Mouse (Mus musculus): Measurements from ENCODE around the gene Itga6. TPM values are rescaled to one million over a fixed set of nuclear protein-coding genes. Genes with fewer than 3 reads are reported as not detected.
A peak's percentile ranks its signal among the peaks of the same experiment; 100 is the strongest.

Itga6 gene
- total RNA-seq, 2 experiments from 2014 or later, result 104 to 114 TPM

- DNase-seq, result no peak
These were observed 60.5 kb downstream of the Itga6 start for GRCm38 (mm10) chr2:71805611-71806567.

DNA sequence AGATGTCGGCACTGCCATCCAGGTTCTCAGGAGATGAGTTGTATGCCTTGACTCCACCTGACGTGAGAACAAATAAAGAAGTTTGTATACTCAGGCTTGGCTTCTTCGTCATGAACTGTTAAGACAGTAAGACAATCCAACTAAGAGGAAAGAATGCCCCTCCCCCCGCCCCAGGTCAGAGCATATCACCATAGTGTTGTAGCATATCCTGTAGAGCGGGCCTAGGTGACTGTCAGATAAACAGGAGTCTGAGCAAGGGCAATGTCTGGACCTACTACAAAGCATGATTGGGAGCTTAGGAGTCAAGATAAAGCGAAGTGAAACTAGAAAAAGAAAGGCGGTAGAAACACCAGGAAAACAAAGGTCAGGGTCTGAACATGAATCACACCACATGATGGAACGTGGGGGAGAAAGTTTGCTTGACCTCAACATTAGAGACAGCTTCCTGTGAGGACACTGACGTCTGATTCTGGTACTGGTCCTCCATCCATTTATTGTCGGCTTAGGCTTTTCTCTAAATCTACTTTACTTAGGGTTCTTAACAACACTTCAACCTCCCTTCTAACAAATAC, 64.0 kb downstream of the Itga6 start:
- DNase-seq, result no peak

DNA sequence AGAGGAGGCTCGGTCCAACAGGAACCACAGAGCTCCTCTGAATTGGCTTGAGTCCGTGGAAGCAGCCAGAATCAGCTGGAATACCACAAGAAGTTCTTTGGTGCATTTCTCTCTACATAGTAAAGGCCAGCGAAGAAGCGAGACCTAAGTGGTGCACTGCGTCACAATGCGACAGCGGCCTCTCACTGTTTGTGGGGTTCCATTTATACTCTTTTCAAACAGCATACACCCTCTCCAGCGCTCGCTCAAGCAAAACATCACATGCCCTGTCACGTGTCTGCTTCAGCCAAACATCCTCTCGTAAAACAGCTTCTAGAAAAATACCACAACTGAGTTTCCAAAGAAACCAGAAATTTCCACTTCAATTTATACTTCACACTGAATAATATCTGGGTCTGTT, 64.6 kb downstream of the Itga6 start:
- no peak for DNase-seq

- no peak for DNase-seq
These were observed 65.5 kb downstream of the Itga6 start for GRCm38 (mm10) chr2:71810906-71811305.

GRCm38 (mm10) chr2:71812221-71813021, 67.0 kb downstream of the Itga6 start:
- DNase-seq, result peak; percentile 90

DNA sequence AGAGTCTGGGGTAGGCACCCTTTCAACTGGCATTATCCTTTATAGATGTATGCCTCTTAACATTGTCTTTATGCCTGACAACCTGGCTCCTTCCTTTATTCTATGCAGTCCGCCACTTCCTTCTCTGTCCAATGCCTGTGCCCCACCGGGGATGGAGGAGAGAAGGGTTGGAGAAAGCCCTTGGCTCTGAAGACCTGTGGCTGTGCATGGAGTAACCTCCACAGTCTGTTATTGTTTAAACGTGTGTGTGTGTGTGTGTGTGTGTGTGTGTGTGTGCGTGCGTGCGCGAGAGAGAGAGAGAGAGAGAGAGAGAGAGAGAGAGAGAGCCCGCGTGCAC, 67.6 kb downstream of the Itga6 start:
- DNase-seq, result no peak

- DNase-seq, result no peak
These were observed 68.0 kb downstream of the Itga6 start for GRCm38 (mm10) chr2:71813371-71813770.

DNA sequence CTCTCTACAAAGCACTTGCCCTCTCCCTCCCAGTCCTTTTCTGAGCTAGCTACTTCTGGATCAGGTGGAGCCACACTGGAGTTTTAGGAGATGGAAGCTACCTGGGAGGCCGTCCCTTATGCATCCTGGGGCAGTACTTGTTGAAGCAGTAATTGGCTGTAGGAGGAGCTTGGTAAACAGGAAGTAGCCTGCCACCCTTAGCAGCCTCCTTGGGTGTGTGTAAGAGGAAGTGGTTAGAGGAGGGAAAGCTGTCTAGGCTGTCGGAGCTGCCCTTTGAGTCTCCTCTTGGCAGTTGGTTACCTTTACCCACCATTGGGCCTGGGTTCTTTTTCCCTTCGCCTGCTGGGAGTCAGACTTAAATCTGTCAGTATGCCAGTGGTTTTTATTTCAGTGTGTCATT, 68.6 kb downstream of the Itga6 start:
- no peak for DNase-seq

DNA sequence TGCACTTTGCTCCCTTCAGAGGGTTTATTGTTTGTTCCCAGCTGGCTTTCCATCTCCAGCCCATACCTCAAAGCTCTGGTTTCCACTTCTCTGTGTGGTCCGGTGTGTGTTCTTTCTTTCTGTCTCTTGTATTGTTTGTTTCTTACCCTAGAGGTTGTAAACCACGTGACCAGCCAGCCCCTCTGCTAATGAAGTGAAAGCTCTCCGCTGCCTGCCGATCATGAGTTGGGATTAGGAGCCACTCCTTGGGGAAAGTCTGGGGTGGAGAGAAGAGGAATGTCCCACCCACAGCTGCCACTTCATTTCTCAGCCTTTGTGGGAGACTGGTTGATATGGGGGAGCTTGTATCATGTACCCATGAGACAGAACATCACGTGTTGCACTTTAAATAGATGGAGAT, 69.9 kb downstream of the Itga6 start:
- DNase-seq, result no peak

DNA sequence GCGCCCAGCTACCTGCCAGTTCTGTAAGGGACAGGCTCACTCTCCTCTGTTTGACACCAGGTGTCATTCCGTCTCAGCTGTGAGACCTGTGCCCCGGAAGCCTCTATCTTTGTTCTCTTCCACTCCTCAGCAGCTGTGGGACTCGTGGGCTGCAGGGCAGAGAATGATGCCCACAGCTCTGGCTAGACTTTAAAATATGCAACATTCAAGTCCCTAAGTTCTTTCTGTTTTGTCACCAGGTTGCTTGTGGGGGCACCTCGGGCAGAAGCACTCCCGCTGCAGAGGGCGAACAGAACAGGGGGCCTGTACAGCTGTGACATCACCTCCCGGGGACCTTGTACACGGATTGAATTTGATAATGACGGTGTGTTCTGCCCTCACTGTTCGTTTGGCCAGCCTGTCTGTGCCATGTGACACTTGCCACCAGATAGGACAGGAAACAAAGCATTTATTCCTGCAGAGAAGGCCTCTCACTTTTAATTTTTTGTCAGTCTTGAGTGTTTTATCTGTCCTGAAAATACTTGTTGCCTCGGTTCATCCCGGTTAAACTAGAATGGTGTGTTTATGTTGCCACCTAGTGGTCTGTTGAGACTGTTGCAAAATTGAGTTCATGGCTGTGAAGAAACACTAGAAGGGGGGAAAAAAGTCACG, 71.1 kb downstream of the Itga6 start:
- no peak for DNase-seq

DNA sequence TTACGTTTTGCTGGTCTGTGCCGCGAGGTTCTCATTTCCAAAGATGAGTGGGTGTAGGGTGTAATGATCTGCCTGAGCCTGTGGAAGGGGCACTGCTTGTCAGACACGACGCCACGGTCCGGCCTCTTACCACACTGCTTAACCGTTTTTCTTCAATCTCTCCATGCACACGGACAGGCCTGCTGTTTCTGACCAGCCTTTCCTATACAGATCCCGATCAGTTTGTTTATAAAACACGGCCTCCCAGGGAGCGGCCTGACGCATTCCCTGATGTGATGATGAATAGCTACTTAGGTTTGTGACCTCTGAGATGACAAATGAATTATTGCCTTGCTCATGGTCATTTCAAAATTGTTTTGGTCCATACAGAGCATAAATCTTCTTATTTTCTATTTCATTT, 78.7 kb downstream of the Itga6 start:
- no peak for DNase-seq

DNA sequence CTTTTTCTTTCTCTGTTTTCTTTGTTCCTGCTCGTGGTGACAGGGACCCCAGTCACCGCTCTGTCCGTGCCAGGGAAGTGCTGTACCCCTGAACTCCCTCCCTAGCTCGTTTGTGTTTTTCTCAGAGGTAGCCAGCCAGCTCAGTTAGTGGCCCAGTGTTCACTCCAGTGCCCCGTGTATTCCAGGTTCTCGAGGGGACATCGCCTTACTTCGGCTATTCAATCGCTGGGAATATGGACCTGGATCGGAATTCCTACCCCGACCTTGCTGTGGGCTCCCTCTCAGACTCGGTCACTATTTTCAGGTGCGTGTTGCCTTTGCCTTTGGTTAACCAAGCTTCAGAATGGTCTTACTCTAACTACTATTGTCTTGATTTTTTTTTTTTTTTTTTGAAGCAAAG, 82.3 kb downstream of the Itga6 start:
- DNase-seq, result no peak

DNA sequence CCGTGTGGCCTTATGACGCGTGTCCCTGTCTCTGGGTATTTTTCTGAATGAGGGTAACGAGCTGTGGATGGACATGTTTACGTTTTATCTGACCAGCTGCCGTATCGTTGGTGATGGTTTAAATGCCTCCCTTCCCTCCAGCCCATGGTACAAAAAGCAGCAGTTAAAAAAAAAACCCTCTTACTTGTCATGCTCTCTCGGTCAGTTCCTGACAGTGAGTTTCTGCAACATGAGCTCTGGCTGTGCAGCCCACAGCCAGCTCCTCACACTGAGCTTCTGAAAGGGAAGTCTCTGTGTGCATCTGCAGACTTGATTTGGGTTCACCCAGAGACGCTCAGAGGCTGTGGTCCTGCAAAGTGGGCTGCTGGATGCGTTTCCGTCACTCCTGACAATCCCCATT, 83.5 kb downstream of the Itga6 start:
- no peak for DNase-seq

DNA sequence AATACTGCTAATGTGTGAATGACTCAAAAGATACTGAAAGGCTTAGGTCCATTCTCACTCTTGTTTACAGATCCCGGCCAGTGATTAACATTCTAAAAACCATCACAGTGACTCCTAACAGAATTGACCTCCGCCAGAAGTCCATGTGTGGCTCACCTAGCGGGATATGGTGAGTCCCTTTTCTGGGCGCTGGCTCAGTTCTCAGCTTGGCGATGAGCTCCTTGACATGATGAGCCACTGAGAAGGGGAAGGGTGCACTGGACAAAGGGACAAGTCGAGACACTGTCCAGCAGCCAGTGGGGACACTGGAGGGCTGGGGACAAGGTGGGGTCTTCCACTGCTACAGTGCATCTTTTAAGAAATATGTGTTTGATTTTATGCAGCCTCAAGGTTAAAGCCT, 88.2 kb downstream of the Itga6 start:
- no peak for DNase-seq

DNA sequence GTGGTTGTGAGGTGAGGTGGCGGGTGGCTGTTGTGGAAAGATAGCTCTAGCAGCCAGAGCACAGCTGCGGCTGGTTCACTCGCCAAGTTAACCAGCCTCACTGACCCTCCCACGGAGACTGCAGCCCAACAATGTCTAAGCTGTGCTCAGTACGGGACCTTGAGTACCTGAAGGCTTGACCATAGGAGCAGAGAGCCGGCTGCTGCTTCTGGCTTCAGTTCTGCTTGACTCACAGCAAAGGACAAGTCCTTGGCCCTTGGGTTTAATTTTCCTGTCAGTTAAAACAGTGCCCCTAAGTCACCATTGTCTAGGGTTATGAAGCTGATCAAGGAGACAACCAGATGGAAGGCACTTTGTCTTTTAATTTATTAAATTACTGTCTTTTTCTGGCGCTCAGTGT, 89.0 kb downstream of the Itga6 start:
- no peak for DNase-seq

DNA sequence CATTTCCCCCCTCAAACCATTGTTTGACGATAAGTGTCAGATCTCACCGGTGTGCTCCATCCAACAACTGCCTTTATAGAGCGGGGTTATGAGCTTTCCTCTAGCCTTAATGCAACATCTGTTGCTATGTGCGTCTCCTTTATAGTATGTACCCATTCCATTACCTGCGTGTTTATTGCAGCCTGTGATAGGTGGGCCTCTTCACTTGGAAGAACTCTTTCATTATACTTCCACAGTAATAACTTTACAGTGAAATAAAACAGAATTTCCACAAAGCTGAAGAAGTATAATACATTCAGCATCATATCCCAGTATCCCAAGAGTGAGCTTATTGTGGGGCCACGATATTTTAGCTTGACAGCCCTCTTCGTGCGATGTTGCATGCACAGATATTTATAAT, 90.1 kb downstream of the Itga6 start:
- DNase-seq, result no peak

GRCm38 (mm10) chr2:71836232-71836631, 90.8 kb downstream of the Itga6 start:
- no peak for DNase-seq

DNA sequence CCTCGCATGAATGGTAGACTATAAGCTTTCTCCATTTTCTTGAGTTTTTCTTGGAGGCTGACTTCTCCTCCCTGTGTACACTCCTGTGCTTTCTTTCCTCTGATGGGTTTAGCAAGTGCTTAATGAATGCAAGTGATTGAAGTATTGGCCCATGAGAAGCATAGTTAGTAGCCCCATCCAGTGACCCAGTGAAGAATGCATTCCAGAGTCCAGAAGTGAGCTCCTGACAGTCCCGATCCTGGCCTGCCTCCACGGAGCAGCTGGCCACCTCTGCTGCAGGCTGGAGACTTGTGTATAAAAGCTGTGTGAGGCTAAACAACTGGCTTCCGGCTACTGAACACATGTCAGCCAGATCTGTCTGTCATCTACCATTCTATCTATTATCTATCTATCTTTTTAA, 91.8 kb downstream of the Itga6 start:
- DNase-seq, result peak; percentile 20

DNA sequence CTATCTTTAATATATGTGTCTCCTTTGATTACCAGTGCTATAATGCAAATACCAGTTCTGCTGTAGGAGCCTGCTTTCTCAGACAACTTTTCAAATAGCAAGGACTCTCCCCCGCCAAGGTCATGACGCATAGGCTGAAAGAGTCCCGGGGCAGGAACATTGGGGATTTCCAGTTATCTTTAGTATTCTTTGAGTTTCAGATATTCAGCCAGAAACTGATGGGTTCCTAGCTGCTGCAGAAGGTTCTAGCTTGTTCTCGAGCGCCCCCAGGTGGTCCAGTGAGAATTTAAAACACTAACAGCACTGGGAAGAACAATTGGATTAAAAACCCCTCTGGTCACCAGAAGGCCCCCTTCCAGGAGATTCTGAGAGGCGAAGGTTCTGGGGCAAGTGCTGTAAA, 92.4 kb downstream of the Itga6 start:
- DNase-seq, result peak; percentile 81

DNA sequence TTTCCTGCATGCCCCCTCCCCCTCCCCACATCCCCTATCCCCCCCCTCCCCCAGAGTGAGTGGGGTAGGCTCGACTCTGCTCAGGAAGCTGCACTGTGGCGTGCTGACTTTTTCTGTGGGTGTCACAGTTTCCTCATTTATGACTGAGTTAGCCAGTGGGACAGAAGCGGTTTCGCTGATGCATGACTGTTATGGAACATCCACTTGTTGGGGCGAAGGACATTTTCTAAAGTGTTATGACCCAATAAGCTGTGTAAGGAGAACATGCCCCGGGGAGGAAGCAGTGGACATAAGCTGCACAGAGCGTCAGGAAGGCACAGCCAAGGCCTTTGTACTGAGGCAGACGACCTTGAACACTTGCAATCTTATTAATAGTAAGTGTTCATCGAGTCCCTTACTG, 97.9 kb downstream of the Itga6 start:
- no peak for DNase-seq

DNA sequence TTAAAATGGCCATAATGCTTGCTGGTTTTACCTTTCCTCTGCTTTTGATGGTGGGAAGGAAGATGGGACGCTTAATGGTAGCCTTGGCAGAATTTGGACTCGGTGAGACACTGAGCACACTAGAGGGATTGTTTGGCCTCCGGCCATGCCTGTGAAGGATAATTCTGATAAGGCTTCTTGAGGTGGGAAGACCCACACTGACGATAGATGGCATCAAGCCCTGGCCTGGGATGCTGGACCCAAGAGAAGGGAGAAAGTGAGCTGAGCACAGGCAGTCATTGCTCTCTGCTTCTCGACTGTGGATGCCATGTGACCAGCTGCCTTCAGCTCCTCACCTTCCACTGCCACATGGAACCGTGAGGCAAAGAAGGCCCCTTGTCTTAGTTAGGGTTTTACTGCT, 99.5 kb downstream of the Itga6 start:
- DNase-seq, result no peak

GRCm38 (mm10) chr2:71852161-71852560, 106.7 kb downstream of the Itga6 start:
- peak; percentile 68 for DNase-seq

DNA sequence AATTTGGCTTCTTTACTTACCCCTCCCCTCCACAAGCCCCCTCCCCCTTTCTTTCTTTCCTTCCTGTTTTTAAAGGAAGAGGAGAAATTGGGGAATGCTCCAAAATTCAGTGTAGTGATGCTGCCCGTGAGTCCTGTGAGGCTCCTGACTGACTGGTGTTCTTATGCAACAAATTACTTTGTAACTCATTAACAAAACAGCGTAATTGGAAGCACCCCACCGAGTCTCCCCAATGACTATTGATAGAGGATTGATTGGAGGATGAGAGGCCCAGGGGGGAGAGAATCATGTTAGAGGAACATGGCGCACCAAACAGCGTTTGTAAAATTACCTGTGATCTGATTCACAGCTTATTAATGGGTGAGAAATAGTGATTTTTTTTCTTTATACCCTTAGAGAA, 109.7 kb downstream of the Itga6 start:
- no peak for DNase-seq
